Mouse (Mus musculus) forebrain, embryonic 11.5 days (tissue): ENCODE measurements at regions not wholly inside any gene's neighbourhood (a gene's known extent, or its start where the extent isn't known, plus 50 kb on each side); places are given as distances from the start of the nearest gene placed in this dataset.

Experiments used
- ATAC-seq: fragments of 200-750 bp; cut with Nextera tagmentation; replicated peaks from 2 replicates; pipeline ENCODE4 v1.8.0; 2017; ENCODE audit warnings: moderate TSS enrichment; ENCODE audit not compliant: low FRiP score
- DNase-seq: peaks from one replicate; pipeline ENCODE4 v3.0.0-alpha.2; 2017; ENCODE audit warnings: low spot score
- H3K27ac ChIP-seq: fragments of 300-500 bp; sonication (generic); 2 replicates; pipeline ENCODE4 v1.5.1; 2014; ENCODE audit warnings: low read depth, low read length
- H3K27me3 ChIP-seq: fragments of 300-500 bp; sonication (generic); 2 replicates; pipeline ENCODE4 v1.6.1; 2014; ENCODE audit warnings: mild to moderate bottlenecking, low read length, mixed read lengths; ENCODE audit not compliant: control insufficient read depth, insufficient read depth
- H3K36me3 ChIP-seq: fragments of 300-500 bp; sonication (generic); 2 replicates; pipeline ENCODE4 v1.6.1; 2014; ENCODE audit warnings: mild to moderate bottlenecking, low read length, moderate library complexity, mixed read lengths; ENCODE audit not compliant: control insufficient read depth, insufficient read depth
- H3K4me1 ChIP-seq: fragments of 300-500 bp; sonication (generic); replicated peaks from 2 replicates; pipeline ENCODE4 v1.6.1; 2014; ENCODE audit warnings: low read length, mixed read lengths; ENCODE audit not compliant: control insufficient read depth, insufficient read depth
- H3K4me2 ChIP-seq: fragments of 300-500 bp; sonication (generic); 2 replicates; pipeline ENCODE4 v1.6.1; 2014; ENCODE audit warnings: low read depth, mild to moderate bottlenecking, low read length, moderate library complexity, mixed read lengths; ENCODE audit not compliant: severe bottlenecking
- H3K4me3 ChIP-seq: fragments of 300-500 bp; sonication (generic); 2 replicates; pipeline ENCODE4 v1.5.1; 2014; ENCODE audit warnings: low read depth, low read length
- H3K9ac ChIP-seq: fragments of 300-500 bp; sonication (generic); 2 replicates; pipeline ENCODE4 v1.6.1; 2014; ENCODE audit warnings: low read length
- H3K9me3 ChIP-seq: fragments of 300-500 bp; sonication (generic); 2 replicates; pipeline ENCODE4 v1.6.1; 2016; ENCODE audit warnings: low read length, mixed read lengths; ENCODE audit not compliant: control insufficient read depth
- WGBS: fragments of 180-500 bp; shearing (Covaris S2); extraction: QIAGEN DNeasy Blood & Tissue Kit; methylation state at CpG from one replicate; pipeline ENCODE4 v1.1.7; 2014; 5-methylcytosine and 5-hydroxymethylcytosine counted together

- Histone ChIP-seq H3K27me3 (no peaks in the 10 kb centered on the region; the same call in 1 of the 2 replicates), H3K4me3 (no peak overlapping the region)
- no peak for ATAC-seq
Observed at GRCm38 (mm10) chr13:34395504-34395903, 50.5 kb upstream of the Slc22a23 start.

GRCm38 (mm10) chr13:34395010-34395409 lies 50.0 kb upstream of the Slc22a23 start:
- Histone ChIP-seq H3K4me1 (no peaks in the 10 kb centered on the region), H3K27ac (no peak overlapping the region), H3K36me3 (no peaks in the 10 kb centered on the region), H3K27me3 (no peaks in the 10 kb centered on the region; the same call in 1 of the 2 replicates), H3K4me3 (no peak overlapping the region), H3K9me3 (no peaks in the 10 kb centered on the region), H3K4me2 (no peak overlapping the region), H3K9ac (no peak overlapping the region)
- DNase-seq (no peak), ATAC-seq (no peak)
- WGBS, result 86% methylated on average over 1 of the region's 1 CpGs

More at GRCm38 (mm10) chr13:34395504-34395903, 50.5 kb upstream of the Slc22a23 start:
- no peak overlapping the region for H3K4me2 ChIP-seq
- H3K36me3 ChIP-seq, result no peaks in the 10 kb centered on the region
- H3K9ac ChIP-seq, result no peak overlapping the region
- DNase-seq, result no peak
- no peaks in the 10 kb centered on the region for H3K4me1 ChIP-seq
- no peak overlapping the region for H3K27ac ChIP-seq
- H3K9me3 ChIP-seq, result no peaks in the 10 kb centered on the region
